In genomic region chr3:61406921-61407320, GRCm38 (mm10) we compare ENCODE assay signal across 22 mouse cellular contexts. TPM values are rescaled to one million over a fixed set of nuclear protein-coding genes. Genes with fewer than 3 reads are reported as not detected.
DNase-seq lines count a peak whose midpoint lies in the region; TF ChIP-seq lines count a peak whose summit lies in the region.
"Had no signal": no experiment of that assay in that cellular context is flagged by ENCODE, and none has a peak within 500 bp of the region (broad histone marks: within the 10 kb centered on the region; RNA-seq: fewer than 3 reads in every experiment).

No protein-coding gene starts in this region.

- H3K79me2 ChIP-seq in macrophage (ENCODE audit: inconsistent target), result no peaks in the 10 kb centered on the region

- intact Hi-C loops in heart, postnatal 25 days (cut with DNase I), result no loop called here

- WGBS in thymus, adult 2 months, result 35% methylated on average over 4 of the region's 4 CpGs
- 36% methylated on average over 2 of the region's 4 CpGs for WGBS in macrophage (ENCODE audit: missing documents)

- H3K4me1 ChIP-seq in thymus, adult 2 months (replicated peaks; ENCODE audit: control insufficient read depth, insufficient read depth, low read length), result no peaks in the 10 kb centered on the region; the same call in 1 of the 2 replicates
- H3K4me1 ChIP-seq: embryonic facial prominence, embryonic 13.5 days; kidney, embryonic 15.5 days; limb, embryonic 12.5 days; lung, embryonic 15.5 days; neural tube, embryonic 13.5 days had no signal

- no peak for TF ChIP-seq CTCF in thymus, adult 2 months (IDR thresholded peaks at IDR 0.05; ENCODE audit: borderline replicate concordance, control insufficient read depth, extremely low read depth, insufficient read depth, low read length, poor library complexity)

- no peak for TF ChIP-seq POLR2A in thymus, adult 2 months (IDR thresholded peaks at IDR 0.05; ENCODE audit: control insufficient read depth, extremely low read depth, insufficient read depth, low read length, poor library complexity)

- DNase-seq in thymus, adult 2 months, result peak; percentile 2
- DNase-seq in thymus, postnatal 0 days (ENCODE audit: low spot score), result no peak
- peak; percentile 59 for DNase-seq in MEL-GATA-1-ER (ENCODE audit: extremely low read depth, low read depth)
- DNase-seq in frontal cortex, postnatal 25 days (ENCODE audit: low spot score in 2 of 2), result no peak
- no peak for DNase-seq in urinary bladder, postnatal 36 days (ENCODE audit: low spot score in 2 of 2)
- DNase-seq in heart, postnatal 25 days (ENCODE audit: low spot score), result no peak
- DNase-seq: adrenal gland, postnatal 10 days; cerebellum, adult 9-11 months; gastrocnemius, postnatal 36 days; heart, postnatal 14 days had no signal

- no peaks in the 10 kb centered on the region for H3K36me3 ChIP-seq in thymus, adult 2 months (ENCODE audit: control insufficient read depth, insufficient read depth, low read length)
- H3K36me3 ChIP-seq in macrophage (ENCODE audit: inconsistent target), result no peaks in the 10 kb centered on the region
- H3K36me3 ChIP-seq: embryonic facial prominence, embryonic 13.5 days; kidney, embryonic 15.5 days; limb, embryonic 12.5 days; lung, embryonic 15.5 days; neural tube, embryonic 13.5 days had no signal

- H3K27ac ChIP-seq in thymus, adult 2 months (ENCODE audit: control insufficient read depth, insufficient read depth, low read length), result no peak overlapping the region
- peak overlapping the region; percentile 98 for H3K27ac ChIP-seq in macrophage
- H3K27ac ChIP-seq: embryonic facial prominence, embryonic 13.5 days; hindbrain, embryonic 14.5 days; kidney, embryonic 15.5 days; limb, embryonic 12.5 days; liver, embryonic 14.5 days; lung, embryonic 15.5 days; neural tube, embryonic 13.5 days had no signal

- no peak overlapping the region for H3K4me3 ChIP-seq in thymus, adult 2 months (ENCODE audit: control insufficient read depth, insufficient read depth, low read length)
- H3K4me3 ChIP-seq in macrophage (ENCODE audit: inconsistent target), result no peak overlapping the region
- H3K4me3 ChIP-seq: embryonic facial prominence, embryonic 13.5 days; kidney, embryonic 15.5 days; limb, embryonic 12.5 days; lung, embryonic 15.5 days; neural tube, embryonic 13.5 days had no signal

- no peaks in the 10 kb centered on the region for H3K27me3 ChIP-seq in thymus, adult 2 months (ENCODE audit: control insufficient read depth, insufficient read depth, low read length)
- H3K27me3 ChIP-seq: embryonic facial prominence, embryonic 13.5 days; kidney, embryonic 15.5 days; limb, embryonic 12.5 days; lung, embryonic 15.5 days; neural tube, embryonic 13.5 days had no signal

RNA-seq across cellular contexts. Expression of gene B430305J03Rik, which starts 41.2 kb away (rescaled TPM):
- polyA plus RNA-seq in thymus, adult 2 months (2012; rRNA removed), result 0.58 and 0.61 TPM in 2 replicates
- not detected in 2 replicates for polyA plus RNA-seq in thymus, postnatal 0 days (2015; fragmentation: Nextera tagmentation; extraction: Ambion mirVana)
- 10 to 100 TPM in 13 of 26 experiments, 1 to 10 TPM in 13; 2.3 to 22.2 (median 10.4) TPM for total RNA-seq in macrophage (2018; cell fraction: chromatin; rRNA removed)
- 10 to 100 TPM in 7 of 26 experiments, 1 to 10 TPM in 19; 4.1 to 12.4 (median 8.0) TPM for total RNA-seq in macrophage (2018; cell fraction: cytosol; rRNA removed)
- total RNA-seq in macrophage (2018; cell fraction: nucleus; rRNA removed), result 10 to 100 TPM in 22 of 26 experiments, 1 to 10 TPM in 4; 6.6 to 32.9 (median 19.3) TPM
- polyA plus RNA-seq in macrophage (2018), result 1.9 to 4.8 TPM (median 2.3 TPM) in 3 replicates
- total RNA-seq in heart, postnatal 25 days (2021), result under 1 TPM in 1 of 2 experiments, not detected in 1; 0.11 TPM
- total RNA-seq: gastrocnemius, postnatal 36 days had no signal
- polyA plus RNA-seq: embryonic facial prominence, embryonic 13.5 days; forebrain, embryonic 16.5 days; heart, embryonic 11.5 days; hindbrain, embryonic 14.5 days; intestine, embryonic 16.5 days; kidney, embryonic 15.5 days; limb, embryonic 12.5 days; lung, embryonic 15.5 days; neural tube, embryonic 13.5 days; stomach, embryonic 14.5 days had no signal

RNA-seq across cellular contexts. Expression of gene Rap2b, which starts 45.5 kb away (rescaled TPM):
- polyA plus RNA-seq in thymus, adult 2 months (2012; rRNA removed), result 11.1 and 12.7 TPM in 2 replicates
- polyA plus RNA-seq in thymus, postnatal 0 days (2015; fragmentation: Nextera tagmentation; extraction: Ambion mirVana), result 13.3 and 14.5 TPM in 2 replicates
- total RNA-seq in macrophage (2018; cell fraction: chromatin; rRNA removed), result 100 to 1,000 TPM in 5 of 26 experiments, 10 to 100 TPM in 21; 24.7 to 149 (median 75.7) TPM
- total RNA-seq in macrophage (2018; cell fraction: cytosol; rRNA removed), result 100 to 1,000 TPM in 21 of 26 experiments, 10 to 100 TPM in 5; 83.8 to 180 (median 125) TPM
- total RNA-seq in macrophage (2018; cell fraction: nucleus; rRNA removed), result 100 to 1,000 TPM in 25 of 26 experiments, 10 to 100 TPM in 1; 96.2 to 250 (median 160) TPM
- 53.2 to 99.0 TPM (median 56.2 TPM) in 3 replicates for polyA plus RNA-seq in macrophage (2018)
- 1 to 10 TPM; 3.4 to 3.6 TPM for total RNA-seq in heart, postnatal 25 days (2021)

Comparison
In these comparisons a context has a peak if more than half of its experiments do, and no peak if none do; other contexts are left out.
1. DNase-seq: peak in thymus, adult 2 months (single experiment) and MEL-GATA-1-ER (single experiment); none in thymus, postnatal 0 days (single experiment), frontal cortex, postnatal 25 days (0 of 2), urinary bladder, postnatal 36 days (0 of 2) and heart, postnatal 25 days (single experiment).